Mouse (Mus musculus) right cerebral cortex, adult 2 months (tissue): ENCODE results near the gene Paqr8.

Source experiments
- DNase-seq, 2 experiments: peaks; one replicate each; pipeline ENCODE4 v3.0.0; 2021 to 2022; ENCODE audit warnings: low spot score in 2 of 2

Paqr8 gene

GRCm38 (mm10) chr1:20973389-20973788 lies 83.0 kb downstream of the Paqr8 start:
- DNase-seq, result no peak

- no peak for DNase-seq
Observed at GRCm38 (mm10) chr1:20974341-20975135, 84.1 kb downstream of the Paqr8 start.

- DNase-seq, result no peak
Observed at GRCm38 (mm10) chr1:20980553-20980952, 90.1 kb downstream of the Paqr8 start.

GRCm38 (mm10) chr1:20981764-20982163 lies 91.4 kb downstream of the Paqr8 start:
- DNase-seq, result no peak

GRCm38 (mm10) chr1:20984103-20984502 lies 93.7 kb downstream of the Paqr8 start:
- no peak for DNase-seq

GRCm38 (mm10) chr1:20984582-20984981 lies 94.2 kb downstream of the Paqr8 start:
- no peak for DNase-seq

GRCm38 (mm10) chr1:20986378-20987056 lies 96.1 kb downstream of the Paqr8 start:
- DNase-seq, result no peak
